Mouse (Mus musculus) liver, embryonic 14.5 days (tissue): Measurements from ENCODE around the gene Osbp2.

Experiments
- CTCF ChIP-seq: IDR thresholded peaks from 2 replicates; pipeline ENCODE4 v1.5.1; 2016; ENCODE audit warnings: antibody characterized with exemption, low read depth, control low read depth
- EP300 ChIP-seq: IDR thresholded peaks from 2 replicates; pipeline ENCODE4 v1.6.1; 2016; ENCODE audit warnings: antibody characterized with exemption, low read depth

DNA sequence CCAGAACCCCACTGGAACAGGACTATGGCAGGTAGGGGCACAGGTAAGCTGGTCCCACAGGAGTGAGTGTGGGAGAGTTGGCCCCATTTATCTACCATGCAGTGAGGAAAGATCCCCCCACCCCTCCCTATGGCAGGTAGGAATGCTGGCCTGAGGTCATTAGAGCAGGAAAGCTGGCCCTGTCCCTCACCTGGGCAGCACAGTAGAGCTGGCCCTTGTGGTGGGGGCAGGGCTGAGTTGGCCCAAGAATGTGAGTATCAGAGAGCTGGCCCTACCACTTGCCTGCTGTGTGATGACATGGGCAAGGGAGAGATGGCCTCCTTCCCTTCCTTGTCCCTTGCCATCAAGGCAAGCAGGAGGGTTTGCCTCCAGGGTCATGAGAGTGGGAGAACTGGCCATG is 73.0 kb downstream of the Osbp2 start:
- TF ChIP-seq EP300, result no peak
- no peak for TF ChIP-seq CTCF
